Mouse (Mus musculus): ENCODE measurements at regions not wholly inside any gene's neighbourhood (a gene's known extent, or its start where the extent isn't known, plus 50 kb on each side); places are given as distances from the start of the nearest gene placed in this dataset.
A peak's percentile ranks its signal among the peaks of the same experiment; 100 is the strongest.

DNA sequence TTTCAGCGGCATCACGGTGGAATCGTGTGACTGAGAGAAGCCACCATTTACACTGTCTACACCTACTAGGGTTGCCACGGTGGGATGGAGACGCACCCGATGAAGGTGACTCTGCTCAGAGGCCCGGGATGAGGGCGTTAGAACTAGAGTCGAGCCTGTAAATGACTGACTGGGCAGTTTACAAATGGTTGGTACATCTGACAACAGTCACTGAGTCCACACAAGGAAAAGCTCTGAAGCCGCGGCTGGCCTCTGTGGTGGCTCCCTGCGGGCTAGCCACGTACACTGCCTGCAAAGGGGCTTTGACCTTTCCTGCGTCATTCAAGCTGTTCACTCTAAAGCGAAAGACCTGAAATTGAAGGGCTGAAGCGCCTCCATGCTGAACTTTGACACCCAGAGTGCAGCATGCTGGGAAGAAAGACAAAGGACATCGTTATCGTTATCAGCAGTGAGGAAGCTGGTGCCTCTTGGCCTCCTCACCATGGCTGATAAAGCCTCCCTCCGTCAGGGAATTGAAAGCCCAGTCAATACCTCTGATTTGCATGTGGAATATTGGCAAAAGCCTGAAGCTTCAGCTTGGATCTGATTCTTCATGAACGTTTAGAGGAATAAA, 462.1 kb upstream of the Arglu1 start:
- DNase-seq, result no peak

GRCm38 (mm10) chr8:9144362-9144761, 454.0 kb upstream of the Arglu1 start:
- no peak for DNase-seq

DNA sequence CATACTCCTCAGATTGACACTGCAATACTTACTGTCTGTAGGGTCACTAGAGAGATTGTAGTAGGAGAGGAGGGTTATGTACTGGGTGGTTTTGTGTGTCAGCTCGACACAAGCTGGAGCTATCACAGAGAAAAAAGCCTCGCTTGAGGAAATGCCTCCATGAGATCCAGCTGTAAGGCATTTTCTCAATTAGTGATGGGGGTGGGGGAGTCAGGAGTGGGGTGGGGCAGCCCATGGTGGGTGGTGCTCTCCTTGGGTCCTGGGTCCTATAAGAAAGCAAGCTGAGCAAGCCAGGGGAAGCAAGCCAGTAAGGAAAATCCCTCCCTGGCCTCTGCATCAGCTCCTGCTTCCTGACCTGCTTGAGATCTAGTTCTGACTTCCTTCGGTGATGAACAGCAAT, 449.5 kb upstream of the Arglu1 start:
- DNase-seq, result no peak

- DNase-seq, result no peak
These were observed 448.8 kb upstream of the Arglu1 start for GRCm38 (mm10) chr8:9139059-9139620.

DNA sequence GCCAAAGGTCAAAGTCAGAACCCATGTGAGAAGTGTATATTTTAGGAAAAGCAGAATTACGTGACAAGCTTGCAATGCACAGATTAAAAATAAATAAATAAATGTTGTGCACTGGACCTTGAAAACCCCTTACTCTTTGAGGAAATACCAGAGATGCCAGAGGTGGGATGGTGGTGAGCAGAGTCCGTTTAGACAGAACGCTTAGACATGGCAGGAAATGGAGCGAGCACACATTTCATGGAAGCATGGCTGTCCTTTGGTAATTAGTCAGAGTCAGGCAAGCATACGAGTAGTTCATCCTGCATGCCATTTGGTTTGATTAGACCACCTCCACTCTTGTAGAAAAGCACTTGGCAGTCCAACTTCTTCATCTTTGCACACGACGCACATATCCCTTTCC, 443.4 kb upstream of the Arglu1 start:
- DNase-seq, result no peak

GRCm38 (mm10) chr8:9132612-9133218, 442.4 kb upstream of the Arglu1 start:
- DNase-seq, result no peak

GRCm38 (mm10) chr8:9131249-9131648, 440.9 kb upstream of the Arglu1 start:
- no peak for DNase-seq

GRCm38 (mm10) chr8:9124503-9124902, 434.2 kb upstream of the Arglu1 start:
- DNase-seq, result no peak

DNA sequence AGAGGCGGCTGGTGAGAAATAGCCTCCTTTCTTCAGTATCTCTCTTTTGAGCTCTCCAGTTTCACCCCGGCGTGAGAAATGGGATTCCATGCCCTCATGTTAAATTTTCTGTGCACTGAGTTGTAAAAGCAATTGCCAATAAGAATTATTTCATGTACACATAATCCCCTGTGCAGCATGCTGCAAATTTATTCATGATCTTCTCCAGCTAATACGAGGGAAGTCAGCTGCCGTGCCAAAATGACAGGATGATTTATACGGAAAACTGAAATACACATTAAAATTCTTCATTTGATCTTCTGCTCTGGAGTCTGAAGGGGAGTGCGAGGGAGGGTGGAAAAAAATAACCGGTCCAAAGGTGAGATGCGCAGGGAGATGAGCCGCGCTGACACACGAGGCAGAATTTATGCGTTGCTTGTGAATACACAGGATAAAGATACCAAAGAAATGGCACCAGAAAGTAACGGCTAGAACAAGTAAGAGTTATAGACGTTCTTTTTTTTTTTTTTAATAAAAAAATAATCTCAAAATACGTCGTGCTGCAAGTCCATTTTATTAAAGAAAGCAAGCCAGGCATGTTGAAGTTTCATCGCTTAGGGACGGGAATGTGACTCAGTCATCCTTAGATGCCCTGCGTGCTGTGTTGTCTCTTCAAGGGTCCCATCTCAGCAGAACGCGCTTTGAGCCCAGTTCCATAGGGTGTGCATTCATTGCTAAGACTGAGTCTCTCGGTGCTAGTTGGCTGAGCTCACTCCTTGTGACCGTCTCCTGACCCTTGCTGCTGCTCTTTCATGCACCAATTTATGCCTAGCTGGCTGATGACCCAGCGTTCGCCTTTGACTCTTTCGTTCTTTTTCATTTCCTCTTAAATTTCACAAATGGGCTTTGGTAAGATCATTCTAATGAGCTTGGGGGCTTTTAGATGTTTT, 427.8 kb upstream of the Arglu1 start:
- no peak for DNase-seq

DNA sequence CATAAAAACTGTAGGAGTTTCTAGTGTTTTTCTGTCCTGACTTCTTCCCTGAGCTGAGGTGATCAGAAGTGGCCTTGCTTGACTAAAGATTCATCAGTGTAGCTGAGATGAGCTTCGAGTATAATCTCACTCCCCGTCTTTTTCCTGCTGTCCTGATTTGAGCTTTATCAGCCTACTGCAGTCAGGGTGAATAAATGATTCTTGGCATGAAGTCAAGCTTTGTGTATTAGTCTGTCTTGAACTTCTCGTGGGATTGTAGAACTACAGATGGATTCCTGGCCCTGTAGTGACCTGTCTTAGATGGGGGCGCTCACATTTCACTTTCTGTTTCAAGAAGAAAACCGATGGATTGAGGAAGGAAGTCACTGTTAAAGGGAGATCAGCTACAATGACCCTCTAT, 405.7 kb upstream of the Arglu1 start:
- no peak for DNase-seq

GRCm38 (mm10) chr8:9094002-9094401, 403.7 kb upstream of the Arglu1 start:
- no peak for DNase-seq

DNA sequence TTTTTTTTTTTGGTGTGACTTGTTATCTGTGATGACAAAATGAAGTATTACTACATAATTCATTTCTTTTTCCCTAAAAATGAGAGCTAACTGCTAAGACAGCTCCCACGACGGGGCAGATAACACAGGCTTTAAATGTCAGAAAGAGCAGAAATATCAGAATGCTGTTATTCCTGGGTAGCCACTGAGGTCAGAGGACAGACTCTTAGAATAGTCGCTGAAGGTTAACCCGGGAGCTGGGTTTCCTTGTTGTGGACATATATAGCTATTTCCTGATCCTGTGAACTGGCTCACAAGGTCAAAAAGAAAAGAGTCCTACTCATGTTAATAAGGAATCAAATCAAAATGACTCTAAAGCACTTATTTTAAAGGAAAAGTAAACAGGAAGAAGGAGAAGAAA, 403.0 kb upstream of the Arglu1 start:
- DNase-seq, result no peak

GRCm38 (mm10) chr8:9072724-9073123, 382.4 kb upstream of the Arglu1 start:
- no peak for DNase-seq

DNA sequence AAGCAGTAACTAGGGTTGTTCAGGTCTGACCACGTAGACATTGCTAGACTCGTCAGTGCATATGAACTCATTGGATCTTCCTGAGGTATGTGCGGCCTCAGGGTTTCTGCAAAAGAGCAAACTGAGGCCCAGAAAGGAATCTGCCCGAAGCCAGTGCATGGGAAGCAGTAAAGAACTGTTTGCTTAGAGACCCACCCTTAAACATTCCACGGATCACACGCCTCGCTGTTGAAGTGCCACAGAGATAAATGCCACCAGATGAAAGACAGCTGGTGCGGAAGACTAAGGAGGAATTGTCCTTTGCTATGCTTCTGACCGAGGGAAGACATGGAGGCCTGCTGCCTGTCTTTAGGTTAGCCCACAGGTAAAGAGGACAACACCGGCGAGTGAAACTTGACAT, 382.0 kb upstream of the Arglu1 start:
- no peak for DNase-seq

- no peak for DNase-seq
These were observed 380.6 kb upstream of the Arglu1 start for GRCm38 (mm10) chr8:9070953-9071352.

GRCm38 (mm10) chr8:9069845-9070244, 379.5 kb upstream of the Arglu1 start:
- no peak for DNase-seq

GRCm38 (mm10) chr8:9067731-9068130, 377.4 kb upstream of the Arglu1 start:
- no peak for DNase-seq

- DNase-seq, result no peak
These were observed 369.8 kb upstream of the Arglu1 start for GRCm38 (mm10) chr8:9060166-9060565.

GRCm38 (mm10) chr8:9055416-9055819, 365.1 kb upstream of the Arglu1 start:
- no peak for DNase-seq

- DNase-seq, result no peak
These were observed 364.5 kb upstream of the Arglu1 start for GRCm38 (mm10) chr8:9054801-9055200.

DNA sequence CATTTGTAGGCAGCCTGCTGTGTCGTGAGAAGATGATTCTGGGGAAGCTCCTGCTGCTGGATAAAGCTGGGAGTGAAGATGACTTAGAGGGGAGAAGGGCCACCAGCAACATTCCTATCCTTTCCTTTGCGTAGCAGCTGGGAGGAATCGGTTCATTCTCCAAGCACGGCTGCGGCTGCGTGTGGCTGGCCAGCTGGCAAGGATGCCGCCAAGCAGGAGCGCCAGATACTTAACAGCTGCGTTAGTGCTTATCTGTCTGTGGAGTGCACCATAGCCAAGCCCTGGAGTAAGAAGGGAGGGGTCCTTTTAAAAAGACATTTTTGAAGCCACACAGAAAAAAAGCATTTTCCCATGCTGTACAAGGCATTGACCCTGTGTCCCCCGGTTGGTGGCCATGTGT, 361.4 kb upstream of the Arglu1 start:
- peak; percentile 37 for DNase-seq

- no peak for DNase-seq
These were observed 360.6 kb upstream of the Arglu1 start for GRCm38 (mm10) chr8:9050740-9051475.

- DNase-seq, result no peak
These were observed 357.8 kb upstream of the Arglu1 start for GRCm38 (mm10) chr8:9048116-9048515.

Measured in right cerebral cortex, postnatal 4 days (tissue).